ENCODE assay signal across 17 mouse cellular contexts in genomic region chr2:157927397-157927796, GRCm38 (mm10). TPM values are rescaled to one million over a fixed set of nuclear protein-coding genes. Genes with fewer than 3 reads are reported as not detected.
DNase-seq lines count a peak whose midpoint lies in the region; ATAC-seq and TF ChIP-seq lines count a peak whose summit lies in the region.
"Had no signal": no experiment of that assay in that cellular context is flagged by ENCODE, and none has a peak within 500 bp of the region (broad histone marks: within the 10 kb centered on the region; RNA-seq: fewer than 3 reads in every experiment).

No protein-coding gene starts in this region.

- H3K9me3 ChIP-seq in neural tube, embryonic 11.5 days (ENCODE audit: control insufficient read depth, low read length) = no peaks in the 10 kb centered on the region
- H3K9me3 ChIP-seq in midbrain, embryonic 12.5 days = no peaks in the 10 kb centered on the region
- H3K9me3 ChIP-seq: liver, embryonic 15.5 days; stomach, embryonic 15.5 days had no signal

- H3K4me2 ChIP-seq in neural tube, embryonic 11.5 days (ENCODE audit: low read depth) = no peak overlapping the region
- no peak overlapping the region for H3K4me2 ChIP-seq in midbrain, embryonic 12.5 days (replicated peaks)
- H3K4me2 ChIP-seq: liver, embryonic 15.5 days; stomach, embryonic 15.5 days had no signal

- H3K4me1 ChIP-seq in neural tube, embryonic 11.5 days (ENCODE audit: control insufficient read depth, insufficient read depth, low read length) = peaks cover 16% of the 10 kb centered on the region
- peaks cover 31% of the 10 kb centered on the region for H3K4me1 ChIP-seq in midbrain, embryonic 12.5 days
- peaks cover 59% of the 10 kb centered on the region for H3K4me1 ChIP-seq in olfactory bulb, adult 2 months (ENCODE audit: control insufficient read depth, insufficient read depth, low read length)
- H3K4me1 ChIP-seq: liver, embryonic 15.5 days; stomach, embryonic 15.5 days had no signal

- no peaks in the 10 kb centered on the region for H3K36me3 ChIP-seq in neural tube, embryonic 11.5 days (ENCODE audit: control insufficient read depth, insufficient read depth, low read length)
- no peaks in the 10 kb centered on the region for H3K36me3 ChIP-seq in midbrain, embryonic 12.5 days
- H3K36me3 ChIP-seq: liver, embryonic 15.5 days; stomach, embryonic 15.5 days had no signal

- ATAC-seq in neural tube, embryonic 11.5 days (ENCODE audit: insufficient read depth, low FRiP score, low TSS enrichment) = no peak
- no peak for ATAC-seq in midbrain, embryonic 12.5 days (ENCODE audit: low FRiP score, low read depth)

- H3K27me3 ChIP-seq in neural tube, embryonic 11.5 days (ENCODE audit: control insufficient read depth, insufficient read depth, low read length) = no peaks in the 10 kb centered on the region
- H3K27me3 ChIP-seq in midbrain, embryonic 12.5 days = peaks cover 19% of the 10 kb centered on the region

- TF ChIP-seq CTCF in olfactory bulb, adult 2 months (IDR thresholded peaks at IDR 0.05; ENCODE audit: insufficient read depth, low read depth, low read length) = no peak

- no peak overlapping the region for H3K4me3 ChIP-seq in neural tube, embryonic 11.5 days (ENCODE audit: low read depth, low read length)
- H3K4me3 ChIP-seq in midbrain, embryonic 12.5 days = no peak overlapping the region
- no peak overlapping the region for H3K4me3 ChIP-seq in olfactory bulb, adult 2 months (ENCODE audit: insufficient read depth, low read depth, low read length)
- H3K4me3 ChIP-seq: liver, embryonic 15.5 days; stomach, embryonic 15.5 days had no signal

- H3K9ac ChIP-seq in neural tube, embryonic 11.5 days (ENCODE audit: low read length) = no peak overlapping the region
- H3K9ac ChIP-seq in midbrain, embryonic 12.5 days (replicated peaks) = no peak overlapping the region
- H3K9ac ChIP-seq: liver, embryonic 15.5 days; stomach, embryonic 15.5 days had no signal

- DNase-seq in embryo, embryonic 10 days (ENCODE audit: low spot score) = peak; percentile 16
- DNase-seq in embryo, embryonic 9.5 days (ENCODE audit: extremely low spot score) = no peak
- peak; percentile 31 for DNase-seq in neural tube, embryonic 11.5 days (ENCODE audit: low spot score)
- DNase-seq in neural tube, embryonic 10.5 days (ENCODE audit: extremely low spot score, low spot score) = no peak
- DNase-seq in natural killer cell, adult 2 months (ENCODE audit: low spot score in 2 of 2) = no peak
- DNase-seq in layer of hippocampus, adult 18-20 months (ENCODE audit: low spot score in 2 of 2) = no peak
- DNase-seq: cerebellum, adult 8-10 months; heart, postnatal 14 days; kidney, adult 2 months; lung, postnatal 14 days; thymus, postnatal 25 days had no signal

- no peak for TF ChIP-seq POLR2A in olfactory bulb, adult 2 months (IDR thresholded peaks at IDR 0.05; ENCODE audit: insufficient read depth, low read depth, low read length)

- WGBS in neural tube, embryonic 11.5 days = 54% methylated on average over 20 of the region's 20 CpGs
- 61% methylated on average over 20 of the region's 20 CpGs for WGBS in midbrain, embryonic 12.5 days
- 52% methylated on average over 20 of the region's 20 CpGs for WGBS in olfactory bulb, adult 2 months

- H3K27ac ChIP-seq in neural tube, embryonic 11.5 days (ENCODE audit: low read depth, low read length) = no peak overlapping the region
- H3K27ac ChIP-seq in midbrain, embryonic 12.5 days (replicated peaks) = peak overlapping the region; percentile 27; the same call in 1 of the 2 replicates
- H3K27ac ChIP-seq in olfactory bulb, adult 2 months (ENCODE audit: insufficient read depth, low read depth, low read length) = peak overlapping the region; percentile 7; the same call in 1 of the 2 replicates
- H3K27ac ChIP-seq: liver, embryonic 15.5 days; stomach, embryonic 15.5 days had no signal

RNA-seq across cellular contexts. Expression of gene Vstm2l, which starts 12.9 kb away (rescaled TPM):
- 7.5 and 11.0 TPM in 2 replicates for polyA plus RNA-seq in neural tube, embryonic 11.5 days (2014; fragmentation: Nextera tagmentation; extraction: Ambion mirVana)
- 8.9 and 9.3 TPM in 2 replicates for polyA plus RNA-seq in midbrain, embryonic 12.5 days (2016; fragmentation: Nextera tagmentation; extraction: Ambion mirVana)
- not detected in 2 replicates for polyA plus RNA-seq in olfactory bulb, adult 2 months (2012; ENCODE audit: insufficient read depth, insufficient read length, low replicate concordance, missing spikeins)
- total RNA-seq in layer of hippocampus, adult 18-20 months (2021) = 100 to 1,000 TPM; 126 to 132 TPM
- total RNA-seq: CH12.LX; heart, postnatal 14 days had no signal
- polyA plus RNA-seq: limb, embryonic 11.5 days; liver, embryonic 15.5 days had no signal

Comparison
In these comparisons a context has a peak if more than half of its experiments do, and no peak if none do; other contexts are left out.
1. DNase-seq: peak in embryo, embryonic 10 days (single experiment) and neural tube, embryonic 11.5 days (single experiment); none in embryo, embryonic 9.5 days (single experiment), neural tube, embryonic 10.5 days (single experiment), natural killer cell, adult 2 months (0 of 2) and layer of hippocampus, adult 18-20 months (0 of 2).